Mouse (Mus musculus) embryo, embryonic 11 days (tissue): ENCODE data around the gene Cfap100.

Experiments
- DNase-seq: peaks from one replicate; pipeline ENCODE4 v3.0.0-alpha.2; 2015

Cfap100 gene

GRCm38 (mm10) chr6:90369725-90370553 is 58.7 kb downstream of the Cfap100 start:
- DNase-seq: peak; percentile 55

GRCm38 (mm10) chr6:90368976-90369724 is 59.4 kb downstream of the Cfap100 start, which contains the start of gene Zxdc:
TSS of gene Zxdc (plus strand) at chr6:90369492.
- peak; percentile 98 for DNase-seq

GRCm38 (mm10) chr6:90363301-90363700 is 65.3 kb downstream of the Cfap100 start:
- DNase-seq: no peak

- DNase-seq: no peak
These were observed 67.5 kb downstream of the Cfap100 start for GRCm38 (mm10) chr6:90360922-90361614.

GRCm38 (mm10) chr6:90360024-90360781 is 68.4 kb downstream of the Cfap100 start:
- DNase-seq: peak; percentile 48

- no peak for DNase-seq
These were observed 69.2 kb downstream of the Cfap100 start for GRCm38 (mm10) chr6:90359445-90359844.

GRCm38 (mm10) chr6:90358142-90358541 is 70.5 kb downstream of the Cfap100 start:
- no peak for DNase-seq
